Mouse (Mus musculus): Measurements from ENCODE around the gene Acaa1b. TPM values are rescaled to one million over a fixed set of nuclear protein-coding genes. Genes with fewer than 3 reads are reported as not detected.

The Acaa1b gene
- polyA plus RNA-seq, 1 experiment from 2014 or later: 0.84 TPM

GRCm38 (mm10) chr9:119149601-119150000 lies 7.3 kb downstream of the Acaa1b start:
- no peak overlapping the region for H3K4me2 ChIP-seq (ENCODE audit: low read depth, low read length, severe bottlenecking)
- no peaks in the 10 kb centered on the region for H3K36me3 ChIP-seq (ENCODE audit: control insufficient read depth, insufficient read depth, low read length)
- H3K4me3 ChIP-seq (ENCODE audit: low read depth, low read length): no peak overlapping the region
- WGBS: 30% methylated on average over 5 of the region's 5 CpGs
- H3K27ac ChIP-seq (ENCODE audit: low read depth, low read length): no peak overlapping the region
- H3K9ac ChIP-seq (ENCODE audit: low read length): no peak overlapping the region
- ATAC-seq (replicated peaks; ENCODE audit: low FRiP score) (no peak), DNase-seq (ENCODE audit: low spot score) (peak; percentile 81)
- H3K27me3 ChIP-seq (ENCODE audit: control insufficient read depth, insufficient read depth, low read length): no peaks in the 10 kb centered on the region
- H3K4me1 ChIP-seq (replicated peaks; ENCODE audit: control insufficient read depth, insufficient read depth, low read length): no peaks in the 10 kb centered on the region
- no peaks in the 10 kb centered on the region for H3K9me3 ChIP-seq (ENCODE audit: control insufficient read depth, low read length)

DNA sequence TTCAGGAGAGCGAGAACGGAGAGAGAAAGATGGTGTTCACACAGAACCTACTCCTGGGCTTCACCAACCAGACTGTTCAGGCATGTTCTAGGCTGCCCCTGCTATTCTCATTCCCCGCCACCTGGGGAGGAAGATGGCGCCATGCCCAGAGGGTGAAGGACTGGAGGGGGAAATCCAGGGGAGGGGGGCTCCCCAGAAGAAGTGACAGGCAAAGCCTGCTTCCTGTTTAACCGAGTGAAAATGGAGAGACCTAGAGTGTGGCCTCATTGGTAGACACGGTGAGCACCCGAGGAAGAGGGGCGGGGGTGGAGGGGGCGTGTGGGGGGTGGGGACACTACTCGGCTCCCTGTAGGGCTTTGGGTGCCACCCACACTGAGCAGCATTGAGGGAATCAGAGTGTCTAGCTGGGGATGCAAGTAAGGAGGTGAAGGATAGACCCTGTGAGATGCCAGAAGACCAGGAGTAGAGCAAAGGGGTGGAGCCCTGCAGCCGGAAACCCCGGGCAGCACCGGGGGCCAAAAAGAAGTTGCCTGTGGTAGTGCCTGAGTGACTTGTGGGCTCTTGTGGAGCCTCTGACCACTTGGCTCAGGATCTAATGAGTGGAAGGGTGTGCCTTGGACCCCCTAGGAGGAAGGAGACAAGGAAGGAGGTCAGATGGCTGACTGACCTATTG lies 10.7 kb downstream of the Acaa1b start:
- Histone ChIP-seq H3K27ac (ENCODE audit: low read depth, low read length) (no peak overlapping the region), H3K36me3 (ENCODE audit: control insufficient read depth, insufficient read depth, low read length) (no peaks in the 10 kb centered on the region), H3K27me3 (ENCODE audit: control insufficient read depth, insufficient read depth, low read length) (no peaks in the 10 kb centered on the region), H3K4me2 (ENCODE audit: low read depth, low read length, severe bottlenecking) (no peak overlapping the region), H3K9me3 (ENCODE audit: control insufficient read depth, low read length) (no peaks in the 10 kb centered on the region), H3K4me1 (replicated peaks; ENCODE audit: control insufficient read depth, insufficient read depth, low read length) (no peaks in the 10 kb centered on the region), H3K4me3 (ENCODE audit: low read depth, low read length) (no peak overlapping the region), H3K9ac (ENCODE audit: low read length) (no peak overlapping the region)
- 81% methylated on average over 13 of the region's 13 CpGs for WGBS
- ATAC-seq (replicated peaks; ENCODE audit: low FRiP score) (no peak), DNase-seq (ENCODE audit: low spot score) (no peak)

GRCm38 (mm10) chr9:119145638-119146037 lies 11.3 kb downstream of the Acaa1b start:
- no peaks in the 10 kb centered on the region for H3K9me3 ChIP-seq (ENCODE audit: control insufficient read depth, low read length)
- no peak overlapping the region for H3K4me3 ChIP-seq (ENCODE audit: low read depth, low read length)
- no peak overlapping the region for H3K4me2 ChIP-seq (ENCODE audit: low read depth, low read length, severe bottlenecking)
- no peak for DNase-seq (ENCODE audit: low spot score)
- ATAC-seq (replicated peaks; ENCODE audit: low FRiP score): no peak
- no peaks in the 10 kb centered on the region for H3K4me1 ChIP-seq (replicated peaks; ENCODE audit: control insufficient read depth, insufficient read depth, low read length)
- H3K27ac ChIP-seq (ENCODE audit: low read depth, low read length): no peak overlapping the region
- WGBS: 53% methylated on average over 6 of the region's 6 CpGs
- no peaks in the 10 kb centered on the region for H3K27me3 ChIP-seq (ENCODE audit: control insufficient read depth, insufficient read depth, low read length)
- H3K9ac ChIP-seq (ENCODE audit: low read length): no peak overlapping the region
- no peaks in the 10 kb centered on the region for H3K36me3 ChIP-seq (ENCODE audit: control insufficient read depth, insufficient read depth, low read length)

DNA sequence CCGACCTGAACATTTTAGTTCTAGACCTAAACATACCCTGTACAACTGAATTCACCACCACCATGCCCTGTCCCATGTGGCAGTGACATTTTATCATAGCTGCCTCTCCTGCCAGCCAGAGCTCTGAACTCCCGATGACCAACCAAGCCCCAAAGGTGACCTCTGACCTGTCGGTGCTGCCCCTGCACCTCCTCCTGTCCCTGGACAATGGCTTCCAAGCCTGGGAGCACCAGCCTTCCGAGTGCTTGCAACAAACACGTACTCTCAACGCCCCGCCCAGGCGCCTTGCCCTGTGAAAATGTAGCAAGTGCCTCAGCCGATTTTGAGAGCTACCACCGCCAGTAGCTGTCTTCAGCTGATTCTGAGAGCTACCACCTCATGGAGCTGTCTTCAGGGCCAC lies 11.8 kb downstream of the Acaa1b start:
- no peak overlapping the region for H3K4me2 ChIP-seq (ENCODE audit: low read depth, low read length, severe bottlenecking)
- H3K9me3 ChIP-seq (ENCODE audit: control insufficient read depth, low read length): no peaks in the 10 kb centered on the region
- no peak overlapping the region for H3K4me3 ChIP-seq (ENCODE audit: low read depth, low read length)
- no peak overlapping the region for H3K9ac ChIP-seq (ENCODE audit: low read length)
- DNase-seq (ENCODE audit: low spot score): no peak
- H3K27ac ChIP-seq (ENCODE audit: low read depth, low read length): no peak overlapping the region
- WGBS: 54% methylated on average over 10 of the region's 10 CpGs
- H3K27me3 ChIP-seq (ENCODE audit: control insufficient read depth, insufficient read depth, low read length): no peaks in the 10 kb centered on the region
- ATAC-seq (replicated peaks; ENCODE audit: low FRiP score): no peak
- no peaks in the 10 kb centered on the region for H3K36me3 ChIP-seq (ENCODE audit: control insufficient read depth, insufficient read depth, low read length)
- H3K4me1 ChIP-seq (replicated peaks; ENCODE audit: control insufficient read depth, insufficient read depth, low read length): no peaks in the 10 kb centered on the region

- H3K4me1 ChIP-seq (replicated peaks; ENCODE audit: control insufficient read depth, insufficient read depth, low read length): no peaks in the 10 kb centered on the region
- WGBS: 87% methylated on average over 8 of the region's 8 CpGs
Measured at GRCm38 (mm10) chr9:119144696-119145095, 12.2 kb downstream of the Acaa1b start.

DNA sequence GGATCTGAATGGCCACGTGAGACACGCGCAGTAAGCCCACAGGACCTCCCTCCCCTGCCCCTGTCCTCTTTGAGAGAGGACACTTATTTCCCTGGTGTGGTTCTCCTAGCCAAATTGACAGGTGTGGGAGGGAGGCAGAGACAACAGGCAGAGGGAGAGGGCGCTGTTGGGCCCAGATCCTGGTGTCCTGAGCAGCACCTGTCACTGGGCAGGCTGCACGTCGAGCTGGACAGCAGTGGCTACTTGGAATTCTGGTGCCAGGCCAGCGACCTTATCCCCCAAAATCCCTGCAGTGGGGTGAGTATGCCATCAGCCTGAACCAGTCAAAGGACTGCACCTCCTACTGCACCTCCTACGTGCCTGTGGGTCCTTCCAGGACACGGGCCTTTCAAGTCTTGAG lies 13.5 kb downstream of the Acaa1b start:
- DNase-seq (ENCODE audit: low spot score) (no peak), ATAC-seq (replicated peaks; ENCODE audit: low FRiP score) (no peak)
- Histone ChIP-seq H3K27ac (ENCODE audit: low read depth, low read length) (no peak overlapping the region), H3K9ac (ENCODE audit: low read length) (no peak overlapping the region), H3K4me1 (replicated peaks; ENCODE audit: control insufficient read depth, insufficient read depth, low read length) (no peaks in the 10 kb centered on the region), H3K27me3 (ENCODE audit: control insufficient read depth, insufficient read depth, low read length) (no peaks in the 10 kb centered on the region), H3K4me3 (ENCODE audit: low read depth, low read length) (no peak overlapping the region), H3K36me3 (ENCODE audit: control insufficient read depth, insufficient read depth, low read length) (no peaks in the 10 kb centered on the region), H3K9me3 (ENCODE audit: control insufficient read depth, low read length) (no peaks in the 10 kb centered on the region), H3K4me2 (ENCODE audit: low read depth, low read length, severe bottlenecking) (no peak overlapping the region)
- WGBS: 75% methylated on average over 9 of the region's 9 CpGs

More at GRCm38 (mm10) chr9:119144696-119145095, 12.2 kb downstream of the Acaa1b start:
- no peaks in the 10 kb centered on the region for H3K27me3 ChIP-seq (ENCODE audit: control insufficient read depth, insufficient read depth, low read length)
- no peak for DNase-seq (ENCODE audit: low spot score)
- no peaks in the 10 kb centered on the region for H3K9me3 ChIP-seq (ENCODE audit: control insufficient read depth, low read length)
- ATAC-seq (replicated peaks; ENCODE audit: low FRiP score): no peak
- no peak overlapping the region for H3K4me2 ChIP-seq (ENCODE audit: low read depth, low read length, severe bottlenecking)
- H3K4me3 ChIP-seq (ENCODE audit: low read depth, low read length): no peak overlapping the region
- H3K27ac ChIP-seq (ENCODE audit: low read depth, low read length): no peak overlapping the region
- H3K9ac ChIP-seq (ENCODE audit: low read length): no peak overlapping the region
- H3K36me3 ChIP-seq (ENCODE audit: control insufficient read depth, insufficient read depth, low read length): no peaks in the 10 kb centered on the region

- Histone ChIP-seq H3K9me3 (ENCODE audit: control insufficient read depth, low read length) (no peaks in the 10 kb centered on the region), H3K9ac (ENCODE audit: low read length) (no peak overlapping the region), H3K36me3 (ENCODE audit: control insufficient read depth, insufficient read depth, low read length) (no peaks in the 10 kb centered on the region), H3K4me2 (ENCODE audit: low read depth, low read length, severe bottlenecking) (no peak overlapping the region), H3K4me1 (replicated peaks; ENCODE audit: control insufficient read depth, insufficient read depth, low read length) (no peaks in the 10 kb centered on the region), H3K27me3 (ENCODE audit: control insufficient read depth, insufficient read depth, low read length) (no peaks in the 10 kb centered on the region), H3K4me3 (ENCODE audit: low read depth, low read length) (no peak overlapping the region), H3K27ac (ENCODE audit: low read depth, low read length) (no peak overlapping the region)
- no peak for ATAC-seq (replicated peaks; ENCODE audit: low FRiP score)
- 83% methylated on average over 5 of the region's 5 CpGs for WGBS
- DNase-seq (ENCODE audit: low spot score): no peak
Measured at GRCm38 (mm10) chr9:119142066-119142465, 14.8 kb downstream of the Acaa1b start.

- Histone ChIP-seq H3K4me1 (replicated peaks; ENCODE audit: control insufficient read depth, insufficient read depth, low read length) (no peaks in the 10 kb centered on the region), H3K9me3 (ENCODE audit: control insufficient read depth, low read length) (no peaks in the 10 kb centered on the region), H3K27ac (ENCODE audit: low read depth, low read length) (no peak overlapping the region), H3K27me3 (ENCODE audit: control insufficient read depth, insufficient read depth, low read length) (no peaks in the 10 kb centered on the region), H3K36me3 (ENCODE audit: control insufficient read depth, insufficient read depth, low read length) (no peaks in the 10 kb centered on the region), H3K4me3 (ENCODE audit: low read depth, low read length) (no peak overlapping the region), H3K9ac (ENCODE audit: low read length) (no peak overlapping the region), H3K4me2 (ENCODE audit: low read depth, low read length, severe bottlenecking) (no peak overlapping the region)
- WGBS: 86% methylated on average over 2 of the region's 2 CpGs
- DNase-seq (ENCODE audit: low spot score) (no peak), ATAC-seq (replicated peaks; ENCODE audit: low FRiP score) (no peak)
Measured at GRCm38 (mm10) chr9:119138836-119139235, 18.1 kb downstream of the Acaa1b start.

GRCm38 (mm10) chr9:119130692-119131091 lies 26.2 kb downstream of the Acaa1b start:
- Histone ChIP-seq H3K27me3 (ENCODE audit: control insufficient read depth, insufficient read depth, low read length) (no peaks in the 10 kb centered on the region), H3K9ac (ENCODE audit: low read length) (no peak overlapping the region), H3K36me3 (ENCODE audit: control insufficient read depth, insufficient read depth, low read length) (no peaks in the 10 kb centered on the region), H3K4me3 (ENCODE audit: low read depth, low read length) (no peak overlapping the region), H3K9me3 (ENCODE audit: control insufficient read depth, low read length) (no peaks in the 10 kb centered on the region), H3K27ac (ENCODE audit: low read depth, low read length) (no peak overlapping the region), H3K4me2 (ENCODE audit: low read depth, low read length, severe bottlenecking) (no peak overlapping the region), H3K4me1 (replicated peaks; ENCODE audit: control insufficient read depth, insufficient read depth, low read length) (no peaks in the 10 kb centered on the region)
- DNase-seq (ENCODE audit: low spot score): no peak
- 76% methylated on average over 5 of the region's 5 CpGs for WGBS
- no peak for ATAC-seq (replicated peaks; ENCODE audit: low FRiP score)
